Mouse (Mus musculus) small intestine, adult 2 months (tissue): ENCODE measurements around the gene Mrpl58. TPM values are rescaled to one million over a fixed set of nuclear protein-coding genes. Genes with fewer than 3 reads are reported as not detected.

Experiments used
- H3K27ac ChIP-seq: fragments of 200-500 bp; 2 replicates; pipeline ENCODE4 v1.5.1; 2012; ENCODE audit warnings: low read depth, low read length, control low read depth, inconsistent platforms; ENCODE audit not compliant: insufficient read depth
- H3K27me3 ChIP-seq: fragments of 200-500 bp; 2 replicates; pipeline ENCODE4 v1.6.1; 2012; ENCODE audit warnings: mild to moderate bottlenecking, moderate library complexity, low read length, inconsistent platforms; ENCODE audit not compliant: control insufficient read depth, insufficient read depth
- H3K36me3 ChIP-seq: fragments of 200-500 bp; 2 replicates; pipeline ENCODE4 v1.6.1; 2012; ENCODE audit warnings: mild to moderate bottlenecking, low read length, control low read depth, inconsistent platforms; ENCODE audit not compliant: control insufficient read depth, insufficient read depth
- H3K4me1 ChIP-seq: fragments of 200-500 bp; 2 replicates; pipeline ENCODE4 v1.6.1; 2012; ENCODE audit warnings: low read length, inconsistent platforms, mixed read lengths; ENCODE audit not compliant: control insufficient read depth, insufficient read depth, insufficient read length
- H3K4me3 ChIP-seq: fragments of 200-500 bp; 2 replicates; pipeline ENCODE4 v1.5.1; 2012; ENCODE audit warnings: low read depth, mild to moderate bottlenecking, control low read depth, inconsistent platforms, low read length, moderate library complexity
- CTCF ChIP-seq: fragments of 200-500 bp; IDR thresholded peaks from 2 replicates; pipeline ENCODE4 v1.5.1; 2012; ENCODE audit warnings: low read depth, mild to moderate bottlenecking, control low read depth, inconsistent platforms, low read length, moderate library complexity, mixed read lengths; ENCODE audit not compliant: insufficient replicate concordance, insufficient read length; ENCODE audit errors: extremely low read depth
- POLR2A ChIP-seq: fragments of 200-500 bp; IDR thresholded peaks from 2 replicates; pipeline ENCODE4 v1.6.1; 2012; ENCODE audit warnings: low read depth, mild to moderate bottlenecking, control low read depth, inconsistent platforms, low read length, moderate library complexity
- whole genome bisulfite sequencing: fragments of 180-500 bp; shearing (Covaris S2); methylation state at CpG from one replicate; pipeline ENCODE4 v1.1.7; 2018; 5-methylcytosine and 5-hydroxymethylcytosine counted together
- polyA plus RNA-seq: library from polyadenylated mRNA; depleted of rRNA; stranded (reverse); fragments of >200 nt; gene quantifications from 2 replicates; pipeline ENCODE4 v1.2.3, GENCODE M21; 2012

Gene Mrpl58
- polyA plus RNA-seq, 1 experiment: 45.8 TPM

DNA sequence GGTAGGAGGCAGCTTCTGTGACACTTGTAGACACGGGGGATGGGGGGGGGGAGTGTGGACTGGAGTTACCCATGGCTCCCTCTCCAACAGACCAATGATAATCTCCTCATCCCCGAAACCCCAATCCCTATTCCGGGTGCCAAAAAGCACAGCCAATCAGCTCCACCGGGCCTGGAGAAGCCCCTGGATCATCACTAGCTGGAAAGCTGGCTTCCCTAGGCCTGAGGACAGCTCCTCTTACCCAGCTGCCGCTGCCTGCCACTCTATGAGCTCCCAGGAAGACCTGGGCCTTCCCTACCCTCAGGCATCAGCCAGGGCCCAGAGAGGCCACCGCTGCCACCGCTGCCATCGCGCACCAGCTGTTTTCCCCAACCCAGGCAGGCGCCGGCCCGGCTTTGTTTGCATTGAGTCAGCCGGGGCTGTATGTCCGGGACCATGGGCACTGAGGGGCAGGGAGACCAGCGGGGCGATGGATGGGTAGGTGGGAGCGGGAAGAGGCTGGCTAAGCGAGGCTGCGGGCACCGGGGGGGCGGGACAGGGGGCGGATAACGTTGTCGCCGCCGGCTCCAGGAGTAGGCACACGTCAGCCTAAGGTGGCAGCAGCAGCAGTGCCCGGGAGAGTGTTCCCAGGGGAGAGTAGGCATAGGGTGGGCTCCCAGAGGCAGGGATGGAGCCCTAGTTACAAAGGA is 36.7 kb upstream of the Mrpl58 start:
- H3K27ac ChIP-seq: no peak overlapping the region
- H3K4me3 ChIP-seq: peak overlapping the region; percentile 62
- no peaks in the 10 kb centered on the region for H3K36me3 ChIP-seq
- TF ChIP-seq CTCF (no peak), POLR2A (no peak)
- no peaks in the 10 kb centered on the region for H3K27me3 ChIP-seq
- 7% methylated on average over 26 of the region's 28 CpGs for WGBS
- H3K4me1 ChIP-seq: no peaks in the 10 kb centered on the region

DNA sequence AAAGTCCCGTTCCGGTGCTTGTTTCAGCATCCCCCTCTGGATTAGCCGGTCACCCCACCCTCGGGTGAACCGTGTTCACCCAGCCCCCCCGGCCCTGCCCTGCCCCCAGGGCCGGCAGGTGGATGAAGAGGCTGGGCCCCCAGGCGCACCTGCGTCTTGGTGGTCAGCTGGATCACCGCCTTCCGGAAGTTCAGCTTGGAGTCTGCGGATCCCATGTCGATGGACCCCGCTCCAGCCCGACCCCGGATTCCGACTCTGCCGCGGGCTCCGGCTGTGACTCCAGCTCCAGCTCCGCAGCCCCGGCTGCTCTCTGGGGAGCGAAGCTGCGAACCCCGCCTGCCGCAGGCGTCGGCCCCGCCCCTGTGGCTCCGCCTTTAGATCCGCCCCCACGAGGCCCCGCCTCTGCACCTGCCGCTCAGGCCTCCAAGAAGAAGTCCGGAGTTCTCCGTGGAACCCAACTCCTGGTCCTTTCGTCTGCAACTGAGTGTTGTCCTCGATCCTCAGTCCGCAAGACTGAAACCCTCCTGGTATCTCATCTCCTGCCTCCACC is 36.1 kb upstream of the Mrpl58 start, which contains the start of gene Hid1:
Gene Hid1 (minus strand): TSS at position 362 of the 550 bp plus-strand sequence.
- under 1% methylated on average over 39 of the region's 39 CpGs for WGBS
- H3K27ac ChIP-seq: no peak within 1 kb of the TSS
- TF ChIP-seq CTCF (no peak), POLR2A (peak; percentile 53; the same call in 1 of the 2 replicates)

DNA sequence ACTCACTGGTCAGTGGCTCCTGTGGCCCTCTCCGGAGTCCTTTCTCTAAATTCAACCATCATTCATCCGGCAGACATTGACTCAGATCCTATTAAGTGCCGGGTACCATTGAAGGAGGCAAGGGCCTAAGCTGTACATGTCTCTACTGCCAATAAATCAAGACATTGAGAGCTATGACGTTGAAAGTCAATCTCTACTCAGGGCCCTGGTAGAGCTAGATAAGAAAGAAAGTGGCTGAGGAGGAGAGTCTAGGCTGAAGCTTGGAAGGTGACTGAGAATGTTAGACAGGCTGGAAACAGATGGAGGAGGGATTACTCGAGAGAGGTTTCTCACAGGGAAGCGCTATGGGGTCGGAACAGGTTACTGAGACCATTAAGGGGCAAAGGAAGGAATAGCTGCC is 33.2 kb upstream of the Mrpl58 start:
- no peak overlapping the region for H3K27ac ChIP-seq
- TF ChIP-seq POLR2A: no peak
- TF ChIP-seq CTCF: no peak
- no peaks in the 10 kb centered on the region for H3K27me3 ChIP-seq
- WGBS: 82% methylated on average over 7 of the region's 7 CpGs
- no peaks in the 10 kb centered on the region for H3K36me3 ChIP-seq
- no peak overlapping the region for H3K4me3 ChIP-seq
- H3K4me1 ChIP-seq: peaks cover 9% of the 10 kb centered on the region

More for the DNA sequence above, 36.1 kb upstream of the Mrpl58 start, which contains the start of gene Hid1:
- no peaks in the 10 kb centered on the region for H3K27me3 ChIP-seq
- peak within 1 kb of the TSS; percentile 62 for H3K4me3 ChIP-seq
- no peaks in the 10 kb centered on the region for H3K4me1 ChIP-seq
- H3K36me3 ChIP-seq: no peaks in the 10 kb centered on the region

DNA sequence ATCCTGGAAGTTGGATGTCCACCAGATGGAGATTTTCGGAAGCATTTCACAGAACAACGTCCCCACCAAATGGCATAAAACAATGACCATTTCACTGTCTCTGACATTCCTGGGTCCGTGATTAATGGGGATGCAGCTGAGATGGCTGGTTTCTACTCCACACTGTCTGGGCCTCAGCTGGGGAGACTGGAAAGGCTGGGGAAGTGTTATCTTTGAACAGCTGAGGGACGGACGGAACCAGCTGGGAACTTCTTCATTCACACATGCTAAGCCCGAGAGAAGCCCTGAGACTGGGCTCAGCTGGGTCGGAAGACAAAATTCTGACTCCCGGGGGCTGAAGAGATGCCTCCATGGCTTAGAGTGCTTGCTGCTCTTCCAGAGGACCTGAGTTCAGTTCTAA is 32.2 kb upstream of the Mrpl58 start:
- TF ChIP-seq CTCF (no peak), POLR2A (no peak)
- 80% methylated on average over 8 of the region's 8 CpGs for WGBS
- H3K4me1 ChIP-seq: peaks cover 9% of the 10 kb centered on the region

DNA sequence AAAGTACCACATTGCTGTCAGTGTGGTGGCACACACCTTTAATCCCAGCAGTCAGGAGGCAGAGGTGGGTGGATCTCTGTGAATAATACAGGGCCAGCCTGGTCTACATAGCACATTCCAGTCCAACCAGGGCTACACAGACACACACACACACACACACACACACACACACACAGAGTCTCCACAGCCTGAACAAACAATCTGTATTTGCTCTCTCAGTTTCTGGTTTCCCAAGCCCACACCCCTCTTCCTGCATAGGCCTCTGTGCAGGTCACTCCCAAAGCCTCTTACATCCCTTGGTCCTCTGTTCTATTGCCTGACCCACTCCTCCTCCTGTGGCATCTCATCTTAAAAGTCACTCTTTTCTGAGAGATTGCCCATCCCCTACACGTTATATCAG is 31.5 kb upstream of the Mrpl58 start:
- Histone ChIP-seq H3K27me3 (no peaks in the 10 kb centered on the region; the same call in 1 of the 2 replicates), H3K4me1 (peaks cover 9% of the 10 kb centered on the region), H3K27ac (no peak overlapping the region), H3K36me3 (no peaks in the 10 kb centered on the region), H3K4me3 (no peak overlapping the region)
- WGBS: 71% methylated on average over 1 of the region's 1 CpGs
- no peak for TF ChIP-seq CTCF
- TF ChIP-seq POLR2A: no peak

More for the DNA sequence above, 32.2 kb upstream of the Mrpl58 start:
- H3K4me3 ChIP-seq: no peak overlapping the region
- H3K36me3 ChIP-seq: no peaks in the 10 kb centered on the region
- H3K27ac ChIP-seq: no peak overlapping the region
- no peaks in the 10 kb centered on the region; the same call in 1 of the 2 replicates for H3K27me3 ChIP-seq

DNA sequence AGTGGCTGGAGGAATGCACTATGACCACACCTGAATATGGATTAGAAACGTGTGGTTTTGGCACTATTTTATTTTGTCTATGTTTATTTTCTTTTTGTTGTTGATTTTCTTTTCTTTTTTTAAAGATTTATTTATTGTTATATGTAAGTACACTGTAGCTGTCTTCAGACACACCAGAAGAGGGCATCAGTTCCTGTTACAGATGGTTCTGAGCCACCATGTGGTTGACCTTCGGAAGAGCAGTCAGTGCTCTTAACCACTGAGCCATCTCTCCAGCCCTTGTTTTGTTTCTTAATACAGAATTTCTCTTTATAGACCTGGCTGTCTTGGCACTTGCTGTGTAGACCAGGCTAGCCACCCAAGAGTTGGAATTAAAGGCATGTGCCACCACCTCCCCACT is 30.8 kb upstream of the Mrpl58 start:
- no peaks in the 10 kb centered on the region; the same call in 1 of the 2 replicates for H3K27me3 ChIP-seq
- no peak overlapping the region for H3K27ac ChIP-seq
- no peak overlapping the region for H3K4me3 ChIP-seq
- 55% methylated on average over 2 of the region's 2 CpGs for WGBS
- H3K4me1 ChIP-seq: peaks cover 9% of the 10 kb centered on the region
- TF ChIP-seq CTCF (no peak), POLR2A (no peak)
- no peaks in the 10 kb centered on the region for H3K36me3 ChIP-seq

DNA sequence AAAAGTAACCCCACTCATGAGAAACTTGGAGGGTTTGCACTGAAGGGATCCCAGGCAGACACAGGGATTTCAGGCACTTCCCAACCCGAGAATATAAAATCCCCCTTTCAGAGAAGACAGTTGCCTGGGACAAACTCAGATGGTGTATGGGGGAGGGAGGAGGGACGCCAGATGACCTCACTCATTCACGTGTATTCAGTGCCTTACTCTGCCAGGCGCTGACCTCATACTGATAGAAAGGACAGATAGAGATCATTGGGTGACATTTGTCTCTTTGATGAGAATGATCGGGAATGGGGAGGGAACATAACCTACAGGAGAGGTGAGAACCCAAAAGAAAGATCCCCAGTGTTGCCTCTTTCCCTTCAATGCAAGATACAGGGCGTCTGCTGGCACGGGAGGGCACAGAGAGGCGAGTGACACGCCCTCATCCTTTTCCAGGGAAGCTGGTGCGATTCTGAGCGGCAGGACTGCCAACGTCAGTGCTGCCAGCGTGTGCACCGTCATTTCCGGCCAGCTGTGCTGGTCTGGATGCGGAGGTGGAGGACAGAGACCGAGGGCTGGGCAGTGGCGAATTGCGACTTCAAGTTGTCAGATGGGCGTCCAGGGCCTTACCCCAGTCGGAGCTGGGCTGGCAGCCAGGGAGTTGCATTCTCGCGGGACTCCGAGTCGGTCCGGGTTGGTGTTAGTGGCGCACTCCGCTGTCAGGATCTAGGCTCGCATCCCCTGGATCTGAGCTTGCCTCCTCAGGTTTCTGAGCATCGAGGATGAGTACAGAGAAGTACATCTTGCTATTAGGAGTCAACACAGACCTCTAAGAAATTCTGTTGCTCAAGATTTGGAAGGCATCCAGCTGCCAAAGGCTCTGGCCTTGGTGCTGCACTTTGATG is 29.5 kb upstream of the Mrpl58 start:
- 2% methylated on average over 30 of the region's 30 CpGs for WGBS
- H3K4me3 ChIP-seq: peak overlapping the region; percentile 63

More for the DNA sequence above, 29.5 kb upstream of the Mrpl58 start:
- TF ChIP-seq CTCF: no peak
- TF ChIP-seq POLR2A: 0 out of 2 replicates have a peak, but pooled peaks have one; percentile 24
- Histone ChIP-seq H3K27me3 (no peaks in the 10 kb centered on the region; the same call in 1 of the 2 replicates), H3K27ac (no peak overlapping the region), H3K36me3 (no peaks in the 10 kb centered on the region), H3K4me1 (peaks cover 9% of the 10 kb centered on the region)
